Comparison of ENCODE assay signal across 9 mouse cellular contexts in genomic region chr5:66675189-66675890, GRCm38 (mm10). TPM values are rescaled to one million over a fixed set of nuclear protein-coding genes. Genes with fewer than 3 reads are reported as not detected.
DNase-seq lines count a peak whose midpoint lies in the region; ATAC-seq and TF ChIP-seq lines count a peak whose summit lies in the region.
"Had no signal": no experiment of that assay in that cellular context is flagged by ENCODE, and none has a peak within 500 bp of the region (broad histone marks: within the 10 kb centered on the region; RNA-seq: fewer than 3 reads in every experiment).

No protein-coding gene starts in this region.

- peak overlapping the region; percentile 55 for H3K4me3 ChIP-seq in lung, embryonic 15.5 days
- H3K4me3 ChIP-seq in embryonic facial prominence, embryonic 14.5 days (ENCODE audit: low read depth, low read length) = peak overlapping the region; percentile 57
- H3K4me3 ChIP-seq in midbrain, postnatal 0 days (ENCODE audit: low read depth, low read length) = peak overlapping the region; percentile 83
- no peak overlapping the region for H3K4me3 ChIP-seq in lung, adult 2 months (replicated peaks; ENCODE audit: extremely low read depth, low read depth, low read length)

- no peaks in the 10 kb centered on the region for H3K36me3 ChIP-seq in lung, embryonic 15.5 days
- no peaks in the 10 kb centered on the region for H3K36me3 ChIP-seq in embryonic facial prominence, embryonic 14.5 days (ENCODE audit: control insufficient read depth, insufficient read depth, low read length)
- H3K36me3 ChIP-seq in midbrain, postnatal 0 days (ENCODE audit: insufficient read depth, low read length) = peaks cover under 1% of the 10 kb centered on the region; the same call in 1 of the 2 replicates

- no peak for DNase-seq in lung, postnatal 10 days
- DNase-seq in embryonic facial prominence, embryonic 14.5 days (ENCODE audit: low spot score) = peak; percentile 47
- DNase-seq in layer of hippocampus, postnatal 10 days (ENCODE audit: low spot score in 2 of 2) = peak; percentile 38 to 55
- peak; percentile 69 for DNase-seq in midbrain, postnatal 0 days (ENCODE audit: low spot score)
- no peak for DNase-seq in yolk sac, embryonic 10.5 days (ENCODE audit: low spot score)
- no peak for DNase-seq in lung, adult 2 months

- no peak for ATAC-seq in lung, embryonic 15.5 days (ENCODE audit: borderline replicate concordance, extremely low read depth, low FRiP score, low TSS enrichment)
- ATAC-seq in embryonic facial prominence, embryonic 14.5 days (ENCODE audit: low read depth) = peak; percentile 13; the same call in 1 of the 2 replicates
- peak; percentile 57 for ATAC-seq in midbrain, postnatal 0 days (ENCODE audit: low FRiP score)
- no peak for ATAC-seq in activated CD4-positive, CD25-positive, alpha-beta regulatory T cell, adult 4 months

- H3K27me3 ChIP-seq in lung, embryonic 15.5 days = peaks cover 40% of the 10 kb centered on the region
- peaks cover 35% of the 10 kb centered on the region for H3K27me3 ChIP-seq in embryonic facial prominence, embryonic 14.5 days (replicated peaks; ENCODE audit: control insufficient read depth, insufficient read depth, low read length)
- no peaks in the 10 kb centered on the region for H3K27me3 ChIP-seq in midbrain, postnatal 0 days (ENCODE audit: insufficient read depth, low read length)

- H3K9ac ChIP-seq in lung, embryonic 15.5 days = 0 out of 2 replicates have a peak overlapping the region, but pooled peaks have one; percentile 29
- H3K9ac ChIP-seq in embryonic facial prominence, embryonic 14.5 days (ENCODE audit: low read depth, low read length) = peak overlapping the region; percentile 15; the same call in 1 of the 2 replicates
- H3K9ac ChIP-seq in midbrain, postnatal 0 days (replicated peaks; ENCODE audit: low read length, poor library complexity, severe bottlenecking) = peak overlapping the region; percentile 59
- H3K9ac ChIP-seq: liver, embryonic 14.5 days had no signal

- peak overlapping the region; percentile 98 for H3K4me2 ChIP-seq in lung, embryonic 15.5 days
- H3K4me2 ChIP-seq in embryonic facial prominence, embryonic 14.5 days (ENCODE audit: low read depth, low read length) = peak overlapping the region; percentile 99
- H3K4me2 ChIP-seq in midbrain, postnatal 0 days (ENCODE audit: low read depth, low read length, poor library complexity, severe bottlenecking) = peak overlapping the region; percentile 57

- no peak overlapping the region for H3K27ac ChIP-seq in lung, embryonic 15.5 days
- H3K27ac ChIP-seq in embryonic facial prominence, embryonic 14.5 days (replicated peaks; ENCODE audit: low read depth, low read length) = no peak overlapping the region
- peak overlapping the region; percentile 80 for H3K27ac ChIP-seq in midbrain, postnatal 0 days (ENCODE audit: low read depth, low read length)
- H3K27ac ChIP-seq: liver, embryonic 14.5 days had no signal

- H3K9me3 ChIP-seq in lung, embryonic 15.5 days = no peaks in the 10 kb centered on the region
- H3K9me3 ChIP-seq in embryonic facial prominence, embryonic 14.5 days (ENCODE audit: control insufficient read depth, low read length) = no peaks in the 10 kb centered on the region
- no peaks in the 10 kb centered on the region for H3K9me3 ChIP-seq in midbrain, postnatal 0 days (ENCODE audit: low read length)

- WGBS in lung, embryonic 15.5 days = 1% methylated on average over 18 of the region's 18 CpGs
- WGBS in embryonic facial prominence, embryonic 14.5 days = 1% methylated on average over 18 of the region's 18 CpGs
- under 1% methylated on average over 18 of the region's 18 CpGs for WGBS in midbrain, postnatal 0 days
- 4% methylated on average over 18 of the region's 18 CpGs for WGBS in lung, adult 2 months

- TF ChIP-seq POLR2A in lung, adult 2 months (IDR thresholded peaks at IDR 0.05; ENCODE audit: borderline replicate concordance, extremely low read depth, low read depth, low read length) = no peak

- peaks cover 23% of the 10 kb centered on the region for H3K4me1 ChIP-seq in lung, embryonic 15.5 days
- H3K4me1 ChIP-seq in embryonic facial prominence, embryonic 14.5 days (ENCODE audit: control insufficient read depth, insufficient read depth, low read length) = peaks cover 6% of the 10 kb centered on the region
- H3K4me1 ChIP-seq in midbrain, postnatal 0 days (ENCODE audit: insufficient read depth, low read length) = peaks cover 13% of the 10 kb centered on the region
- H3K4me1 ChIP-seq in lung, adult 2 months (ENCODE audit: control insufficient read depth, insufficient read depth, low read length) = no peaks in the 10 kb centered on the region; the same call in 1 of the 2 replicates

- TF ChIP-seq CTCF in midbrain, postnatal 0 days (IDR thresholded peaks at IDR 0.05) = no peak
- no peak for TF ChIP-seq CTCF in lung, adult 2 months (IDR thresholded peaks at IDR 0.05; ENCODE audit: insufficient read depth, low read length)

RNA-seq across cellular contexts. Expression of gene Uchl1, which starts 0.6 kb away (rescaled TPM):
- polyA plus RNA-seq in lung, embryonic 15.5 days (2015; fragmentation: Nextera tagmentation; extraction: Ambion mirVana) = 71.5 and 81.2 TPM in 2 replicates
- 142 TPM in 2 replicates for polyA plus RNA-seq in embryonic facial prominence, embryonic 14.5 days (2014; fragmentation: Nextera tagmentation; extraction: Ambion mirVana)
- total RNA-seq in layer of hippocampus, postnatal 10 days (2021) = 1,000 to 10,000 TPM; 1,255 to 1,344 TPM
- total RNA-seq in midbrain, postnatal 0 days (2014; rRNA removed) = 1,819 and 2,069 TPM in 2 replicates
- polyA plus RNA-seq in midbrain, postnatal 0 days (2015; fragmentation: Nextera tagmentation; extraction: Ambion mirVana) = 2,098 and 2,247 TPM in 2 replicates
- polyA plus RNA-seq in lung, adult 2 months (2012; rRNA removed) = 8.0 and 9.3 TPM in 2 replicates
- polyA plus RNA-seq in activated CD4-positive, CD25-positive, alpha-beta regulatory T cell, adult 4 months (2017; shearing (Covaris generic)) = not detected

RNA-seq across cellular contexts. Expression of gene Apbb2, which starts 56.8 kb away (rescaled TPM):
- polyA plus RNA-seq in lung, embryonic 15.5 days (2015; fragmentation: Nextera tagmentation; extraction: Ambion mirVana) = 44.0 and 49.8 TPM in 2 replicates
- 39.8 and 47.9 TPM in 2 replicates for polyA plus RNA-seq in embryonic facial prominence, embryonic 14.5 days (2014; fragmentation: Nextera tagmentation; extraction: Ambion mirVana)
- 10 to 100 TPM; 65.5 to 66.8 TPM for total RNA-seq in layer of hippocampus, postnatal 10 days (2021)
- total RNA-seq in midbrain, postnatal 0 days (2014; rRNA removed) = 60.6 and 73.7 TPM in 2 replicates
- polyA plus RNA-seq in midbrain, postnatal 0 days (2015; fragmentation: Nextera tagmentation; extraction: Ambion mirVana) = 66.6 and 76.0 TPM in 2 replicates
- 11.7 and 24.6 TPM in 2 replicates for polyA plus RNA-seq in lung, adult 2 months (2012; rRNA removed)
- 1 to 10 TPM in 1 of 2 experiments, not detected in 1; 5.0 TPM for polyA plus RNA-seq in activated CD4-positive, CD25-positive, alpha-beta regulatory T cell, adult 4 months (2017; shearing (Covaris generic))

Comparison
In these comparisons a context has a peak if more than half of its experiments do, and no peak if none do; other contexts are left out.
1. ATAC-seq: peak in embryonic facial prominence, embryonic 14.5 days (single experiment) and midbrain, postnatal 0 days (single experiment); none in lung, embryonic 15.5 days (single experiment) and activated CD4-positive, CD25-positive, alpha-beta regulatory T cell, adult 4 months (single experiment).
2. DNase-seq: peak in embryonic facial prominence, embryonic 14.5 days (single experiment), layer of hippocampus, postnatal 10 days (2 of 2) and midbrain, postnatal 0 days (single experiment); none in lung, postnatal 10 days (single experiment), yolk sac, embryonic 10.5 days (single experiment) and lung, adult 2 months (single experiment).
3. RNA of gene Uchl1, which starts 0.6 kb away (polyA plus RNA-seq): 2,098 to 2,247 TPM in midbrain, postnatal 0 days; 142 TPM in embryonic facial prominence, embryonic 14.5 days, 71.5 to 81.2 TPM in lung, embryonic 15.5 days, 8.0 to 9.3 TPM in lung, adult 2 months and not detected in activated CD4-positive, CD25-positive, alpha-beta regulatory T cell, adult 4 months; every median in the first group is over 10 times any median in the second.
4. Peak in every context shown above with its lines, with median percentiles within 50 percentile points of each other: H3K4me2 ChIP-seq and H3K9ac ChIP-seq.